Mouse (Mus musculus): ENCODE data around the gene Hspa12a. TPM values are rescaled to one million over a fixed set of nuclear protein-coding genes. Genes with fewer than 3 reads are reported as not detected.

The Hspa12a gene
- total RNA-seq, 2 experiments from 2014 or later, result 37.5 to 46.5 TPM

DNA sequence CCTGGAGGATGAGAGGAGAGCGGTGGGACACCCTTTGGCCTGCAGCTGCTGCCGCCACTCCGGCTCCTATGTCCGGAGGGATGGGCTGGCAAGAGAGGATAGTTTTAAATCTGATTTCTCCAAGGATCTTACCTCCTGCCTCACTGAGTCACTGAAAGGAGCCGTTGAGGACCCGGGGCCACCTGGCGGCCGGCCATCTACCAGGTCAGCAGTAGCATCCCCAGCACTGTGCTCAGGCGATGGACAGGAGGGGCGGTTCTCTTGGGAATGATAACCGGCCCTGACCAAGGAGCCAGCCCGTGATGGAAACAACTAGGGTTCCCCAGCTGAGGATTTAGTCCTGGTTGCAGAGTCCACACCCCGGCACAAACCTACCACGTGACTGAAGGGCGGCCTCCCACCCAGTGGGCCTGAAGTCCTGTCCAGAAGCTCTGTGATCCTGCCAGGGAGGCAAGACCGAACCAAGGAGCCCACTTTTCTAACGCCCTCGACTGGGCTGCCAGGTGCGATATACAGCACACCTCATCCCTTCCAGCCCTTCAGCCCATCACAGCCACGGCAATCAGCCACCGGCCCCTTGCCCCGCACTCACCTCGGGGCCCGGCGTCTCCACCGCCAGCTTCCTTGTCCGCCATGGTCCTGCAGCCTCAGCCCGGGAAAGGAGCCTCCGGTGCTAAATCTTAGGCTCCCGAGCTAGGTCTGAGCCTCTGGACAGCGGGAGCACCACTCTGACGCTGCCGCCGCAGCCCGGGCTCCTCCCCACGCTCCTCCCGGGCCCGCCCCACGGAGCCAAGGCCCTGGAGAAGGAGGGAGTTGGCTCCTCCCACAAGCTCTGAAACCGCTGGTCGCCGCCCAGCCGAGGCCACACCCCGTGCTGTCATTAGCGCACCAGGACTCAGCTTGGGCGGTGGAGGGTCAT, 82.9 kb downstream of the Hspa12a start:
- DNase-seq, result peak; percentile 93

- peak; percentile 56 for DNase-seq
Observed at GRCm38 (mm10) chr19:58859831-58860254, 83.6 kb downstream of the Hspa12a start.

GRCm38 (mm10) chr19:58859357-58859756, 84.1 kb downstream of the Hspa12a start:
- DNase-seq, result no peak

GRCm38 (mm10) chr19:58856129-58856855, 87.2 kb downstream of the Hspa12a start:
- peak; percentile 50 for DNase-seq

- no peak for DNase-seq
Observed at GRCm38 (mm10) chr19:58854899-58855298, 88.6 kb downstream of the Hspa12a start.

- DNase-seq, result peak; percentile 64
Observed at GRCm38 (mm10) chr19:58853036-58853735, 90.3 kb downstream of the Hspa12a start.

DNA sequence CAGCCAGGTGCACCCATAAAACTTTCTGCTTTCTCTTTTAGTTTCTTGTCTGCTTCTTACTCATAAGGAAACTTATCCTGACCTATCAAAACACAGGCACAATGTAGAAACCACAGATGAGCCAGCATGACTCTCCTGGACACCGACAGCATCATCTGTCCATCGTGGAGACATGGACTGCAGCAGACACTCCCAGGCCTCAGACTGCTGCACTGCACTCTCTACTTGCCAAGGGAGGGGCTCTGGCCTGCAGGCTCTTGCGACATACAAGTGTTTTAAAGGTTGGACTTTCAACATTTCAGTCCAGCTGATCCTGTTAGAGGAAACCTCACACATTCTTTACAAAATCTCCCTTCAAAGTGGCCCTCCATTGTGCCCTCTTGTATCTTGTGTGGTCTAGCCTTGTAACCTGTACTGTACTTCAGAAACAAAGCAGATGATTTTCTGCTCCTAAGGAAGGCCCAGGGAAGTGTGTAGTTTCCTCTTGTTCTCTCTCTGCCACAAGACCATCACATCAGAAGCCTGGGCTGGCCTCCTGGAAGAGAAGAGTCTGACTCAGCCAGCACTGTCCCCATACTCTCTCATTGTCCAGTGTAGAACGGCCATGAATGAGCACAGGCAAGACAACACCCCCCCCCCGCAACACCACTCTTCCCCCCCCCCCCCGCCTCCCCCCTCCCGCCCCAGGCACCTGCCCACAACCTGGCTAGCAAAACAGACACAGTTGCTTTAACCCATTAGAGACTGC, 92.6 kb downstream of the Hspa12a start:
- DNase-seq, result peak; percentile 49

DNA sequence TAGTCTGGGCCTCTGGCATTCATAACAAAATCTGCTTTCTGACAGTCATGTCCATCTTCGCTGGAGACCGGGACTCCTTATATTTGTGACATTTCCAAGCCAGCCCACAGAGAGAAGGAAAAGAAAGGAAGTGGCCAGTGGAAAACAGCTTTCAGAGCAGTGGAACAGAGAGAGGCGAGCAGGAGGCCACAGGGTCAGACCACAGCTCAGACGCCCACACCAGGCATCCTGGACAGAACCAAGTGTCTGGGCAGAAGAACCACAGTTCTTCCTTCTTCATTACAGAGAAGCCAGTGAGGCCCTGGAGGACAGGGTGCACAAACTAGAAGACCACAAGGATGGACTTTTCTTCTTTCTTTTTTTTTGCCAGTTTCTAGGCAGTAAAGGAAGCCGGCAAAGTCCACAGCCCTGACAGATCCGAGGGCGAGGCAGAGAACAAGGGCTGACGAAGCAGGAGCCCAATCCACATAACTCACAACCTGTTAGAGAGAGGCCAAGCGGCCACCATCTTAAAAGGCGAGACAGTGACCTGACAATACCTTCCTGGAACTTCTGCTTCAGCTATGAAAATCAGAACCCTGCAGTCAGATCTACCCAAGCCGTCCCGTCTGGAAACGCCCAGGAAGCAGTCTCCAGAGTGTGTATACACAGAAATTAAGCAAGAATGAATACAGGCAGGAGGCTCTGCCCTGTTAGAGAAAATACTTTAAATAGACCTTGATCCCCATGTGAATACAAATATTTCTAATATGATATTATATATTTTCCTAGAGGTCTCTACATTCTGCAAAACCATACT, 93.9 kb downstream of the Hspa12a start:
- no peak for DNase-seq

- no peak for DNase-seq
Observed at GRCm38 (mm10) chr19:58843606-58844005, 99.8 kb downstream of the Hspa12a start.

DNA sequence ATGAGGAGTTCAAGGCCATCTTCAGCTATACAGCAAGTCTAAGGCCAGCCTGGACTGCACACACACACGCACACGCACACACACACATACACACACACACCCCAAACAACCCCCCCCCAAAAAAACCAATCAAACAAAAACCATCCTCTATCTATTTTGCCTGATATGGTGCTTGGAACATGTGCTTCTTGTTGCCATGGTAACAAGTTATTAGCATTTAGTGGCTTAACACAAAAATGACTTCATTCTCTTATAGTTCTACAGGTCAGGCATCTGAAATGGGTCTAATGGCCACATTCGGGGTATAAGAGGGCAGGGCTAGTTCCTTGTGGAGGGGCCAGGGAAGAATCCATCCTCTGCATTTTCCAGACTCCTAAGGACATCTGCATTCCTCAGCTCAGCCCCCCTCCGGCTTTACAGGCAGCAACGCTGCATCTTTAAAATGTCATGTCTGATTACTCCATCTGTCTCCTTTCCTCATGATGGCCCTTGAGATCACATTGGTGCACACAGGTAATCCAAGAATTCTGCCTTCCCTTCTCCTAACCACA, 102.7 kb downstream of the Hspa12a start:
- DNase-seq, result no peak

GRCm38 (mm10) chr19:58839806-58840205, 103.6 kb downstream of the Hspa12a start:
- peak; percentile 59 for DNase-seq

GRCm38 (mm10) chr19:58839345-58839744, 104.1 kb downstream of the Hspa12a start:
- DNase-seq, result no peak

DNA sequence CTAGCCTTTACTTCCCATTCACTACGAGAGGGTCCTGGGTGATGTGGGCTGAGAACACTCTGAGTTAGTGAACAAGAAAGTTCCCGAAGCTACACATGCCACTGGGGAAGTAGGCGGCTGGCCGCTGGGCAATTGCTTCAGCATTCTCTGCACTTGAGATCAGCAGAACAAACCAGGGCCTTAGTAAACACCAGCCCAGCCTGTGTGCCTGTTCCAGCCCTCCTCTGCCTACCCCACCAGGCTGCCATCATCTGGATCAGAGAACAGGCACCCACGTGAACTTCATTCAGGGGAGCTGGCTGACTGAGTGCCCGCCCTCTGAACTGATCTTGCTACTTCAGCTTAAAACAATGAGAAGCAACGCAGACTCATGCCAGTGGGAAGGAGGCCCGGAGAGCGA, 104.7 kb downstream of the Hspa12a start:
- DNase-seq, result no peak

DNA sequence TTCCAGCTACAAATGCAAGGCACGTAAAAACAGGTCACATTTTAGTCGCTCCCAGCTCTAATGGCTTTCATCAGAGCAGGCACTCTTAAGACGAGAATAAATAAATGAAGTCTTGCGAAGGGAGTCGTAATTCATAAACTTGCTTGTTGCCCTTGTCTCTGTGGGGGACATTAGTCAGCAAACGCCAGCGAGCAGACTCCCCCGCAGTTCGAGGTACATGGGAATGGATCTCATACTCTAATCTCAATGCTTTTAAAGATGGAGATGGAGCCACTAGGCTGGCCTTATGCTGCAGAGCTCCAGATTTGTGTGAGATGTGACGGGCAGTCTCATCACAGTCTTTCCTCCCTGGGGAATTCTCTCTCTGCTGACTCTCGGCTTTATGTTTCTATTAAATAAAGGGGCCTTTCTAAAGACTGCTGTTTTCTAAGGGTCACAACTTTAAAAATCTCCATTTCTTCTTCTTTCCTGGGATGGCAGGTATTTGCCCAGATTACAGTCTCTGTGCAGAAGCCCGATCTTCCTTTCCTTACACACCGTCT, 109.7 kb downstream of the Hspa12a start:
- DNase-seq, result no peak

DNA sequence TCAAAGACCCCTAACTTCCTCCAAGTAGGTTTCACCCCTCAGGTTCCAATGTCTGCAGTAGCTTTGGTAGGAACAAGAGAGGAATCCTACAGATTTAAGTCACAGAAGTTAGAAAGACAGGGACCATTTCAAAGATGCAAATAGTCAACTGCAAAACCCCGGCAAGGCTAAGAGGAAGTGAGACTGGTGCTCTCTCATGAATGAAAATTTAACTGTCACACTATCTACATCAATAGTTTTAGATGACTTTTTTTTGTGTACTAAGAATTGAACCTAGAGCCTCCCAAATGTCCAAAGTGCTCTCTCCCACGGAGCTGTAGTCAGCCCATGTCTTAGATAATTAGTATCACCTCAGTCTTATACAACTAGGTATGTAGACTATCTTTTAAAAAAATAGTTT, 110.5 kb downstream of the Hspa12a start:
- no peak for DNase-seq

- no peak for DNase-seq
Observed at GRCm38 (mm10) chr19:58831280-58831922, 112.1 kb downstream of the Hspa12a start.

- no peak for DNase-seq
Observed at GRCm38 (mm10) chr19:58830182-58830581, 113.3 kb downstream of the Hspa12a start.

DNA sequence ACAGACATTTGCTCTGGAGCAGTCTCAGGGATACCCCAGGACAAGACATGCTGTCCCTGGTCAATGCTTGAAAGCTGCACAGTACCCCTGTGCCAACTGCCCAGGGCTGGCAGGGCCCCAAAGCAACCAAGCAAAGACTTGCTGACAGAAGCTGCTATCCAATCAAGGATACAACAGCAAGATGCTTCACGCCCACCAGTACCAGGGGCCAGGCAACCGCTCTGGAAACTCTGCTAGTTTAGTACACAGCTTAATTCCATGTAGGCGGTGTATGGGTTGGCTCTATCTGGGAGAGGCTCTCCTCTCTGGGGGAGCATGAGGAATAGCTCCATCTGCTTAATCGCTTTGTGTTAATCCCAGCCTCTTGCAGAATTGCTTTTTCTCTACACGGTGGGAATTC, 113.9 kb downstream of the Hspa12a start:
- DNase-seq, result no peak

DNA sequence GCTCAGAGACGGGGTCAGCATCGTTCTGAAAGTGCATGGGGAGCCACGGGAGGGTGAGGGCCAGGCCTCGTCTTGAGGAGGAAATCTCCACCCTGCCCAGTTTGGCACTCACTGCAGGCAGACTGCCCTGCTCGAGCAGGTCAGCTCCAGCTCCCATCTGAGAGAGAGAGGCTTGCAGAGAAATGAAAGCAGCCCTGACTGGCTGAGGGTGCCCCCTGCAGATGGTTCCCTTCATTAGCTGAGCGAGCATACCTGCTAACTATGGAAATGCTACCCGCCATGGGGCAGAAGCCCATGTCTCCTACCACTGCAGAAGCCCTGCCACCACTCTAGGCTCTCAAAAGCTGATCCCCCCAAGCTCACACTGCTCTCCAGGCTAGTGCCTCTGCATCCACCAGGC, 115.8 kb downstream of the Hspa12a start:
- DNase-seq, result no peak

- no peak for DNase-seq
Observed at GRCm38 (mm10) chr19:58824316-58824715, 119.1 kb downstream of the Hspa12a start.

Measured in adrenal gland, postnatal 10 days (tissue).